Mouse (Mus musculus): ENCODE measurements around the gene Sorcs3. TPM values are rescaled to one million over a fixed set of nuclear protein-coding genes. Genes with fewer than 3 reads are reported as not detected.

Gene Sorcs3
- total and polyA plus RNA-seq, 3 experiments: not detected

DNA sequence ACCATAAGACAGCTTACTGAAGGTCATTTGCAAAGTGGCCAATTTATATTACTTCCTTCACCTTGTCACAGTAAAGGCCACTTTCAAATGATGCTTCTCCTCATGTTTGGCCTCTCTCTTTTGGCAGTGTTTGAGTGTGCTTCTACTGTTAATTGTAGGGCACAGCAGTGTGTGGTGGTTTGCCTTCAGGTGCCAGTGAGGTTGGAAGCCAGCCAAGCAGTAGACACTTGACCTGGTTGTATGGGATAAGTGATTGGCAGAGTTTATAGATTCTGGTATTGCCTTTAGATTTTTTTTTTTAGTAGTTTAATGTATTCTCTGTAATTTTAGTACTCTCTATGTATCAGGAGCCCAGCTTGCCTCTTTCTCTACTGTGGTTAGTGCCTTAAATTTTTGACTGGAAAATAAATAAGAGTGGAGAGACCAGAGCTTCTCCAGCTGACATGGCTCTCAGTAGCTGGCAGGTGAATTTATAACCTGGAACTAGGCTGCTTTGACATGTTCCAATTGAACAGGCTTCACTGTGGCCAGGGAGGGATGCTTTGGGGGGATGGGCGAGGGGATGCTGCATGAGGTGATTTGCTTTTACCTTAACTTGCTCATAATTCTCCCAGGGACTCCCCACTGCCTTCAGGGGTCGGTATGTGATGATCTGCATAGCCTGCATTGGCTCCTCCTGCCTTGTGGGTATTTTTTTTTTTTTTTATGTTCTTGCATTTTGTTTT, 298.2 kb downstream of the Sorcs3 start:
- Histone ChIP-seq H3K27me3 (ENCODE audit: control insufficient read depth in 1 of 2, insufficient read depth in 2 of 2, low read length in 2 of 2) (no peaks in the 10 kb centered on the region), H3K9me3 (replicated peaks; ENCODE audit: insufficient read depth, low read length) (no peaks in the 10 kb centered on the region), H3K79me2 (ENCODE audit: control insufficient read depth, insufficient read depth, low read length, poor library complexity) (no peaks in the 10 kb centered on the region), H3K4me3 (ENCODE audit: control insufficient read depth in 1 of 2, insufficient read depth in 1 of 2, low read depth in 2 of 2, low read length in 2 of 2) (no peak overlapping the region), H3K9ac (ENCODE audit: control insufficient read depth, low read depth, low read length, poor library complexity, severe bottlenecking) (no peak overlapping the region), H3K36me3 (ENCODE audit: control insufficient read depth in 1 of 2, insufficient read depth in 2 of 2, low read length in 2 of 2) (no peaks in the 10 kb centered on the region), H3K27ac (ENCODE audit: control insufficient read depth, low read depth, low read length) (no peak overlapping the region), H3K4me1 (ENCODE audit: control insufficient read depth in 1 of 2, insufficient read depth in 2 of 2, low read length in 2 of 2) (no peaks in the 10 kb centered on the region)
- TF ChIP-seq USF1 (IDR thresholded peaks at IDR 0.05; ENCODE audit: low read depth, low read length) (no peak), E2F4 (IDR thresholded peaks at IDR 0.05; ENCODE audit: borderline replicate concordance, low read depth, low read length) (no peak), EP300 (IDR thresholded peaks at IDR 0.05; ENCODE audit: low read depth in 1 of 2, low read length in 2 of 2) (no peak), ZC3H11A (IDR thresholded peaks at IDR 0.05; ENCODE audit: low read depth, low read length) (no peak), TAL1 (IDR thresholded peaks at IDR 0.05; ENCODE audit: low read length) (no peak), ELF1 (IDR thresholded peaks at IDR 0.05; ENCODE audit: low read depth, low read length) (no peak), MAFK (IDR thresholded peaks at IDR 0.05; ENCODE audit: borderline replicate concordance, low read depth, low read length) (no peak)
- no peak for DNase-seq (ENCODE audit: low read depth, low spot score)

DNA sequence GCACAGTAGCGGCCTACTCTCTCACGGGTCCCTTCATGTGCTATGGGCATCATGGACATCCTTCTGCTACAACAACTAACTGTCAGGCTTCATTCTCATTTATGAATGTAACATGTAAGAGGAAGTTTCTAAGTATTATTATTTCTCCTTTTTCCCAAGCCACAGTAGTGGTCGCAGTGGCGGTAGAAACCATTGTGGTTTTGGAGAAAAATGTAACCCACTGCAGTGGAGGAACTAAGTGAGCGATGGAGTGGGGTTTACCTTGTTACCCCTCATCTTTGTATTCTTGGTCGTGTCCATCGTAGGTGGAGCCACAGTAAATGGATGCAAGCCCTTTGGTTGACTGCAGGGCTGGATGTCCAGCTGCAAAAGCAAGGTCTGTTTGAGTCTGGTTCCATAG, 318.0 kb downstream of the Sorcs3 start:
- no peak overlapping the region for H3K4me3 ChIP-seq (ENCODE audit: control insufficient read depth in 1 of 2, insufficient read depth in 1 of 2, low read depth in 2 of 2, low read length in 2 of 2)
- no peaks in the 10 kb centered on the region for H3K9me3 ChIP-seq (replicated peaks; ENCODE audit: insufficient read depth, low read length)
- no peaks in the 10 kb centered on the region for H3K4me1 ChIP-seq (ENCODE audit: control insufficient read depth in 1 of 2, insufficient read depth in 2 of 2, low read length in 2 of 2)
- H3K9ac ChIP-seq (ENCODE audit: control insufficient read depth, low read depth, low read length, poor library complexity, severe bottlenecking): no peak overlapping the region
- no peaks in the 10 kb centered on the region for H3K36me3 ChIP-seq (ENCODE audit: control insufficient read depth in 1 of 2, insufficient read depth in 2 of 2, low read length in 2 of 2)
- H3K27ac ChIP-seq (ENCODE audit: control insufficient read depth, low read depth, low read length): no peak overlapping the region
- TF ChIP-seq HCFC1 (IDR thresholded peaks at IDR 0.05; ENCODE audit: low read depth, low read length): no peak
- no peak for TF ChIP-seq CTCF (IDR thresholded peaks at IDR 0.05 in 2 of 3, conservative IDR thresholded peaks at IDR 0.05 in 1 of 3; ENCODE audit: control insufficient read depth in 1 of 3, insufficient read depth in 1 of 3, low read depth in 2 of 3, low read length in 3 of 3, poor library complexity in 1 of 3, severe bottlenecking in 1 of 3)
- no peak for TF ChIP-seq TBP (IDR thresholded peaks at IDR 0.05; ENCODE audit: low read depth, low read length)
- TF ChIP-seq GATA1 (IDR thresholded peaks at IDR 0.05; ENCODE audit: low read depth, low read length): no peak
- no peak for TF ChIP-seq MAFK (IDR thresholded peaks at IDR 0.05; ENCODE audit: borderline replicate concordance, low read depth, low read length)
- no peak for TF ChIP-seq MYB (IDR thresholded peaks at IDR 0.05; ENCODE audit: low read depth, low read length)
- TF ChIP-seq BHLHE40 (IDR thresholded peaks at IDR 0.05; ENCODE audit: borderline replicate concordance, low read depth, low read length): no peak
- TF ChIP-seq GABPA (IDR thresholded peaks at IDR 0.05; ENCODE audit: low read depth, low read length): no peak
- TF ChIP-seq E2F4 (IDR thresholded peaks at IDR 0.05; ENCODE audit: borderline replicate concordance, low read depth, low read length): no peak
- no peak for TF ChIP-seq POLR2AphosphoS5 (IDR thresholded peaks at IDR 0.05; ENCODE audit: borderline replicate concordance, low read depth, low read length)
- TF ChIP-seq ZC3H11A (IDR thresholded peaks at IDR 0.05; ENCODE audit: low read depth, low read length): no peak
- TF ChIP-seq UBTF (IDR thresholded peaks at IDR 0.05; ENCODE audit: borderline replicate concordance, insufficient read depth, low read depth, low read length): no peak
- no peak for TF ChIP-seq TCF12 (IDR thresholded peaks at IDR 0.05; ENCODE audit: low read depth, low read length)
- TF ChIP-seq USF2 (IDR thresholded peaks at IDR 0.05; ENCODE audit: borderline replicate concordance in 1 of 2, insufficient read depth in 1 of 2, low read depth in 1 of 2, low read length in 2 of 2): no peak
- TF ChIP-seq EP300 (IDR thresholded peaks at IDR 0.05; ENCODE audit: low read depth in 1 of 2, low read length in 2 of 2): no peak
- DNase-seq (ENCODE audit: low read depth, low spot score): no peak
- no peaks in the 10 kb centered on the region for H3K27me3 ChIP-seq (ENCODE audit: control insufficient read depth in 1 of 2, insufficient read depth in 2 of 2, low read length in 2 of 2)
- H3K79me2 ChIP-seq (ENCODE audit: control insufficient read depth, insufficient read depth, low read length, poor library complexity): no peaks in the 10 kb centered on the region
